Mouse (Mus musculus): ENCODE results near the gene Txndc2. TPM values are rescaled to one million over a fixed set of nuclear protein-coding genes. Genes with fewer than 3 reads are reported as not detected.

Txndc2 gene
- polyA plus RNA-seq, 1 experiment = 0.10 TPM

- DNase-seq (ENCODE audit: extremely low spot score in 1 of 2, low spot score in 1 of 2) = peak; percentile 95 to 98
These were observed 28.2 kb downstream of the Txndc2 start, which contains the start of gene Vapa for GRCm38 (mm10) chr17:65613463-65614412. Gene Vapa, minus strand, starts transcription at chr17:65613555.

GRCm38 (mm10) chr17:65613142-65613462 is 28.9 kb downstream of the Txndc2 start:
- no peak for DNase-seq (ENCODE audit: extremely low spot score in 1 of 2, low spot score in 1 of 2)

GRCm38 (mm10) chr17:65612391-65613141 is 29.4 kb downstream of the Txndc2 start:
- DNase-seq (ENCODE audit: extremely low spot score in 1 of 2, low spot score in 1 of 2) = peak in 1 of 2 experiments; percentile 19

GRCm38 (mm10) chr17:65611721-65612120 is 30.2 kb downstream of the Txndc2 start:
- no peak for DNase-seq (ENCODE audit: extremely low spot score in 1 of 2, low spot score in 1 of 2)

- DNase-seq (ENCODE audit: extremely low spot score in 1 of 2, low spot score in 1 of 2) = no peak
These were observed 33.2 kb downstream of the Txndc2 start for GRCm38 (mm10) chr17:65608743-65609142.

- no peak for DNase-seq (ENCODE audit: extremely low spot score in 1 of 2, low spot score in 1 of 2)
These were observed 33.7 kb downstream of the Txndc2 start for GRCm38 (mm10) chr17:65608312-65608687.

GRCm38 (mm10) chr17:65607574-65608311 is 34.2 kb downstream of the Txndc2 start:
- no peak for DNase-seq (ENCODE audit: extremely low spot score in 1 of 2, low spot score in 1 of 2)

GRCm38 (mm10) chr17:65606014-65606413 is 36.0 kb downstream of the Txndc2 start:
- DNase-seq (ENCODE audit: extremely low spot score in 1 of 2, low spot score in 1 of 2) = no peak

- no peak for DNase-seq (ENCODE audit: extremely low spot score in 1 of 2, low spot score in 1 of 2)
These were observed 37.1 kb downstream of the Txndc2 start for GRCm38 (mm10) chr17:65604892-65605291.

- DNase-seq (ENCODE audit: extremely low spot score in 1 of 2, low spot score in 1 of 2) = no peak
These were observed 37.7 kb downstream of the Txndc2 start for GRCm38 (mm10) chr17:65604315-65604714.

GRCm38 (mm10) chr17:65597857-65598486 is 44.0 kb downstream of the Txndc2 start:
- DNase-seq (ENCODE audit: extremely low spot score in 1 of 2, low spot score in 1 of 2) = no peak

- DNase-seq (ENCODE audit: extremely low spot score in 1 of 2, low spot score in 1 of 2) = no peak
These were observed 47.3 kb downstream of the Txndc2 start for GRCm38 (mm10) chr17:65594687-65595086.

Other genes starting within 250 kb of the Txndc2 start
- 1.2 and 1.9 TPM in 2 replicates for gene Tmem232, start 101.4 kb downstream of the Txndc2 start, polyA plus RNA-seq (2012; rRNA removed)
- gene Vapa, start 28.6 kb downstream of the Txndc2 start, polyA plus RNA-seq (2012; rRNA removed) = 89.6 and 91.4 TPM in 2 replicates
- 74.9 and 77.4 TPM in 2 replicates for gene Rab31, start 130.6 kb upstream of the Txndc2 start, polyA plus RNA-seq (2012; rRNA removed)
- gene Ppp4r1, start 140.4 kb upstream of the Txndc2 start, polyA plus RNA-seq (2012; rRNA removed) = 72.2 and 73.3 TPM in 2 replicates
- gene Ralbp1, start 243.6 kb upstream of the Txndc2 start, polyA plus RNA-seq (2012; rRNA removed) = 50.2 and 51.9 TPM in 2 replicates

Measured in frontal cortex, adult 2 months (tissue).